Mouse (Mus musculus): ENCODE measurements at regions not wholly inside any gene's neighbourhood (a gene's known extent, or its start where the extent isn't known, plus 50 kb on each side); places are given as distances from the start of the nearest gene placed in this dataset.

DNA sequence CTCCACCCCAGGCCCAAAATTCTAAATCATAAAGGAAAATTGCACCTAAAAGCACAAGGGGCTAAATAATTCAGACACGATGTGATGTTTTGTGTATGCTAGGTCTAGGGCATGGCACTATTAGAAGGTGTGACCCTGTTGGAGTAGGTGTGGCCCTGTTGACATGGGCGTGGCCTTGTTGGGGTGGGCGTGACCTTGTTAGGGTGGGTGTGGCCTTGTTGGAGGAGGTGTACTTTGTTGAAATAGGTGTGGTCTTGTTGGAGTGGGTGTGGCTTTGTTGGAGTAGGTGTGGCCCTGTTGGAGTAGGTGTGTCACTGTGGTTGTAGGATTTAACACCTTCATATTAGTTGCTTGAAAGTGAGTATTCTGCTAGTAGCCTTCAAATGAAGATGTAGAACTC lies 114.1 kb downstream of the Cryba4 start:
- TF ChIP-seq CTCF (IDR thresholded peaks at IDR 0.05; ENCODE audit: low read depth), result no peak
- no peak for TF ChIP-seq EP300 (optimal IDR thresholded peaks at IDR 0.05)

All from stomach, postnatal 0 days (tissue).